Mouse (Mus musculus): Measurements from ENCODE around the gene Gm20696.

DNA sequence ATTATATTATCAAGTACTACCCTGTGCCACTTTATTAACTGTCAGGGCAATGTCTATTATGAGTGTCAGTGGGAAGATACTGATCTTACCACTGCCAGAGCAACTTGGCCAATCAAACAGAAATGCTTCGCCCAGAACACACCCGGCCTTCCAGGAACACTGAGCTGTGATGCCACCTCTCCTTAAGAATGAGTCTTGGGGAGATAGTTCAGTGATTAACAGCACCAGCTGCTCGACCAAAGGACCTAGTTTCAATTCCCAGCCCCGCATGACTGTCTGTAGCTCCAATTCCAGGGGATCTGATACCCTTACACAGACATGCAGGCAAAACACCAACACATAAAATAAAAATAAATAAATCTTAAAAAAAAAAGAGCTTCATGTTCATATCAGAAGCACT, 207.8 kb downstream of the Gm20696 start:
- TF ChIP-seq POLR2A (IDR thresholded peaks at IDR 0.05; ENCODE audit: borderline replicate concordance, control insufficient read depth, low read depth, low read length) (no peak), CTCF (IDR thresholded peaks at IDR 0.05; ENCODE audit: control insufficient read depth, insufficient read depth, low read length) (no peak)
